Mouse (Mus musculus) kidney, adult 2 months (tissue): ENCODE data around the gene Srrm4. TPM values are rescaled to one million over a fixed set of nuclear protein-coding genes. Genes with fewer than 3 reads are reported as not detected.
A peak's percentile ranks its signal among the peaks of the same experiment; 100 is the strongest.

Experiments
- DNase-seq: peaks from one replicate; pipeline ENCODE4 v3.0.0; 2021
- H3K27ac ChIP-seq: fragments of 200-500 bp; 2 replicates; pipeline ENCODE4 v1.5.1; 2012; ENCODE audit warnings: low read depth, low read length, control low read depth, inconsistent platforms; ENCODE audit not compliant: insufficient read depth
- H3K27me3 ChIP-seq: fragments of 200-500 bp; replicated peaks from 2 replicates; pipeline ENCODE4 v1.6.1; 2012; ENCODE audit warnings: mild to moderate bottlenecking, moderate library complexity, low read length, inconsistent platforms; ENCODE audit not compliant: control insufficient read depth, insufficient read depth
- H3K36me3 ChIP-seq: fragments of 200-500 bp; 2 replicates; pipeline ENCODE4 v1.6.1; 2012; ENCODE audit warnings: mild to moderate bottlenecking, moderate library complexity, low read length, inconsistent platforms; ENCODE audit not compliant: control insufficient read depth, insufficient read depth
- H3K4me1 ChIP-seq: fragments of 200-500 bp; 2 replicates; pipeline ENCODE4 v1.6.1; 2011; ENCODE audit warnings: low read length; ENCODE audit not compliant: control insufficient read depth, insufficient read depth
- H3K4me3 ChIP-seq: fragments of 200-500 bp; 2 replicates; pipeline ENCODE4 v1.5.1; 2011; ENCODE audit warnings: mild to moderate bottlenecking, low read depth, low read length, control low read depth; ENCODE audit not compliant: insufficient read depth
- CTCF ChIP-seq: fragments of 200-500 bp; conservative IDR thresholded peaks from 2 replicates; pipeline ENCODE4 v1.5.1; 2011; ENCODE audit warnings: low read depth, mild to moderate bottlenecking, control low read depth, low read length, moderate library complexity, mixed read lengths; ENCODE audit not compliant: insufficient read depth, insufficient read length
- POLR2A ChIP-seq: fragments of 200-500 bp; IDR thresholded peaks from one replicate; pipeline ENCODE4 v1.6.1; 2011; ENCODE audit warnings: low read depth, low read length, control low read depth
- WGBS: fragments of 180-500 bp; shearing (Covaris S2); methylation state at CpG from one replicate; pipeline ENCODE4 v1.1.7; 2018; 5-methylcytosine and 5-hydroxymethylcytosine counted together
- polyA plus RNA-seq: library from polyadenylated mRNA; depleted of rRNA; stranded (reverse); fragments of >200 nt; gene quantifications from 2 replicates; pipeline ENCODE4 v1.2.3, GENCODE M21; 2012

The Srrm4 gene
- polyA plus RNA-seq, 1 experiment, result 0.25 TPM

- no peak for DNase-seq
- WGBS, result 79% methylated on average over 3 of the region's 3 CpGs
- H3K4me3 ChIP-seq, result no peak overlapping the region
- H3K27ac ChIP-seq, result no peak overlapping the region
- no peaks in the 10 kb centered on the region for H3K27me3 ChIP-seq
- no peaks in the 10 kb centered on the region for H3K36me3 ChIP-seq
- H3K4me1 ChIP-seq, result no peaks in the 10 kb centered on the region
- TF ChIP-seq CTCF (no peak), POLR2A (no peak)
Observed at GRCm38 (mm10) chr5:116492726-116493125, 98.9 kb downstream of the Srrm4 start.

GRCm38 (mm10) chr5:116491794-116492420 is 99.7 kb downstream of the Srrm4 start:
- no peaks in the 10 kb centered on the region for H3K36me3 ChIP-seq
- no peaks in the 10 kb centered on the region for H3K27me3 ChIP-seq
- DNase-seq, result no peak
- H3K4me1 ChIP-seq, result no peaks in the 10 kb centered on the region
- no peak overlapping the region for H3K27ac ChIP-seq
- WGBS, result 65% methylated on average over 12 of the region's 12 CpGs
- TF ChIP-seq CTCF, result no peak
- no peak for TF ChIP-seq POLR2A
- no peak overlapping the region for H3K4me3 ChIP-seq

DNA sequence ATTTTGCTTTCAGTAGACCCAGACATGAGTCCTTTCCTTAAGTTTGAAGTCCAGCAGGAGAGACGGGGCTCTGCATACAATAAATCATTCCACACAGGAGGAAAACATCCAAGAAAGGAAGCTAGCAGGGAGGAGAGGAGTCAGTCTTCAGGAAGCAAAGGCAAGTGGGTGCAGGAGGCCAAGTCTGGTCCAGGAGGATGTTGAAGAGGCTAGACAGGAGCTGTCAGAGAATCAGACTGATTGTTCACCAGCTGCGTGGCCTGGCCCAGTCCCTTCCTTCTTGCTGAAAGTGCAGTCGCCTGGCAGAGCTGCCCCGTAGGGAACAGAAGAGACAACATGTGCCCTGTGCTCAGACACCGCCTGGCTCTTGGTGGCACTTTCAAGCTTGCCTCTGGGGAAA is 100.8 kb downstream of the Srrm4 start:
- H3K27me3 ChIP-seq, result no peaks in the 10 kb centered on the region
- H3K4me1 ChIP-seq, result no peaks in the 10 kb centered on the region
- TF ChIP-seq POLR2A, result no peak
- TF ChIP-seq CTCF, result no peak
- WGBS, result 44% methylated on average over 5 of the region's 5 CpGs
- no peaks in the 10 kb centered on the region for H3K36me3 ChIP-seq
- DNase-seq, result peak; percentile 66
- H3K27ac ChIP-seq, result no peak overlapping the region
- H3K4me3 ChIP-seq, result no peak overlapping the region

- Histone ChIP-seq H3K27ac (no peak overlapping the region), H3K27me3 (no peaks in the 10 kb centered on the region), H3K36me3 (no peaks in the 10 kb centered on the region), H3K4me3 (no peak overlapping the region), H3K4me1 (no peaks in the 10 kb centered on the region)
- DNase-seq, result no peak
- TF ChIP-seq CTCF (no peak), POLR2A (no peak)
- 64% methylated on average over 8 of the region's 8 CpGs for WGBS
Observed at GRCm38 (mm10) chr5:116489621-116490020, 102.0 kb downstream of the Srrm4 start.

- no peak for TF ChIP-seq POLR2A
- TF ChIP-seq CTCF, result no peak
- Histone ChIP-seq H3K4me1 (no peaks in the 10 kb centered on the region), H3K36me3 (no peaks in the 10 kb centered on the region), H3K27ac (no peak overlapping the region), H3K4me3 (no peak overlapping the region), H3K27me3 (no peaks in the 10 kb centered on the region)
- 59% methylated on average over 4 of the region's 4 CpGs for WGBS
- peak; percentile 60 for DNase-seq
Observed at GRCm38 (mm10) chr5:116486135-116486534, 105.5 kb downstream of the Srrm4 start.

DNA sequence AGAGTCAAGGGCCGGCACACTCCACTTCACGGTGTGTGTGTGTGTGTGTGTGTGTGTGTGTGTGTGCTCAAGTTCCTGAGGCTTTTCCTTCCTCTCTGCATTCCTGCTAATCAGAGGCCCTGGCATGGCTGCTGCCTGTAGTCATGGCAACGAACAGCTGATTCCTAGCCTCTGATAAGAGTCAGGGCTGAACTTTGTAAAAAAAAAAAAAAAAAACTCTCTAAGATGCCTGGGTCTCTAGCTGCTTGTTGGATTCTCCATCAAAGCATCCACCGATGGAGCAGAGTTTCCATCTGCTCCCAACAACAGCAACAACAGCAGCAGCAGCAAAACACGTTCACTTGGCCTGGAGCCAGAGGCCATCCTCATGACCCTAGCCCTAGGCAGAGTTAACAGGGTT is 106.5 kb downstream of the Srrm4 start:
- WGBS, result 11% methylated on average over 5 of the region's 5 CpGs
- Histone ChIP-seq H3K36me3 (no peaks in the 10 kb centered on the region), H3K4me3 (no peak overlapping the region), H3K27me3 (no peaks in the 10 kb centered on the region), H3K4me1 (no peaks in the 10 kb centered on the region), H3K27ac (no peak overlapping the region)
- TF ChIP-seq CTCF (no peak), POLR2A (no peak)
- peak; percentile 83 for DNase-seq

- no peak for TF ChIP-seq POLR2A
- TF ChIP-seq CTCF, result no peak
- H3K4me3 ChIP-seq, result no peak overlapping the region
- H3K4me1 ChIP-seq, result no peaks in the 10 kb centered on the region
- H3K27ac ChIP-seq, result no peak overlapping the region
- DNase-seq, result no peak
- no peaks in the 10 kb centered on the region for H3K36me3 ChIP-seq
- no peaks in the 10 kb centered on the region for H3K27me3 ChIP-seq
- WGBS, result 90% methylated on average over 9 of the region's 9 CpGs
Observed at GRCm38 (mm10) chr5:116484236-116484635, 107.4 kb downstream of the Srrm4 start.
